Mouse (Mus musculus): ENCODE results near the gene Gm15517. TPM values are rescaled to one million over a fixed set of nuclear protein-coding genes. Genes with fewer than 3 reads are reported as not detected.

Gm15517 gene
- total and polyA plus RNA-seq, 3 experiments = not detected

GRCm38 (mm10) chr7:44262791-44263643, 1.8 kb downstream of the Gm15517 start:
- Histone ChIP-seq H3K79me2 (ENCODE audit: control insufficient read depth, insufficient read depth, low read length, poor library complexity) (no peaks in the 10 kb centered on the region), H3K27ac (ENCODE audit: control insufficient read depth, low read depth, low read length) (no peak overlapping the region), H3K9me3 (replicated peaks; ENCODE audit: insufficient read depth, low read length) (no peaks in the 10 kb centered on the region), H3K4me3 (ENCODE audit: control insufficient read depth in 1 of 2, insufficient read depth in 1 of 2, low read depth in 2 of 2, low read length in 2 of 2) (no peak overlapping the region), H3K9ac (ENCODE audit: control insufficient read depth, low read depth, low read length, poor library complexity, severe bottlenecking) (no peak overlapping the region), H3K4me1 (ENCODE audit: control insufficient read depth in 1 of 2, insufficient read depth in 2 of 2, low read length in 2 of 2) (no peaks in the 10 kb centered on the region), H3K36me3 (ENCODE audit: control insufficient read depth in 1 of 2, insufficient read depth in 2 of 2, low read length in 2 of 2) (no peaks in the 10 kb centered on the region), H3K27me3 (ENCODE audit: control insufficient read depth in 1 of 2, insufficient read depth in 2 of 2, low read length in 2 of 2) (no peaks in the 10 kb centered on the region)
- TF ChIP-seq SIN3A (IDR thresholded peaks at IDR 0.05; ENCODE audit: low read length) (peak; percentile 39; the same call in 1 of the 2 replicates), USF1 (IDR thresholded peaks at IDR 0.05; ENCODE audit: low read depth, low read length) (no peak), UBTF (IDR thresholded peaks at IDR 0.05; ENCODE audit: borderline replicate concordance, insufficient read depth, low read depth, low read length) (no peak), CHD1 (IDR thresholded peaks at IDR 0.05; ENCODE audit: low read depth, low read length) (no peak), MXI1 (IDR thresholded peaks at IDR 0.05; ENCODE audit: low read depth, low read length) (no peak), TCF12 (IDR thresholded peaks at IDR 0.05; ENCODE audit: low read depth, low read length) (no peak), RCOR1 (IDR thresholded peaks at IDR 0.05; ENCODE audit: low read depth, low read length) (0 out of 2 replicates have a peak, but pooled peaks have one; percentile 27), RAD21 (IDR thresholded peaks at IDR 0.05; ENCODE audit: low read depth, low read length) (peak; percentile 88), NELFE (IDR thresholded peaks at IDR 0.05; ENCODE audit: low read depth, low read length) (no peak), CTCF (IDR thresholded peaks at IDR 0.05 in 2 of 3, conservative IDR thresholded peaks at IDR 0.05 in 1 of 3; ENCODE audit: control insufficient read depth in 1 of 3, insufficient read depth in 1 of 3, low read depth in 2 of 3, low read length in 3 of 3, poor library complexity in 1 of 3, severe bottlenecking in 1 of 3) (peak; percentile 85 to 95 (median 92)), MAZ (IDR thresholded peaks at IDR 0.05; ENCODE audit: low read depth, low read length) (no peak), ZMIZ1 (IDR thresholded peaks at IDR 0.05; ENCODE audit: low read depth, low read length) (no peak), KAT2A (conservative IDR thresholded peaks at IDR 0.05; ENCODE audit: low read depth, low read length) (no peak), SMC3 (IDR thresholded peaks at IDR 0.05; ENCODE audit: low read depth, low read length) (peak; percentile 95), NRF1 (IDR thresholded peaks at IDR 0.05; ENCODE audit: insufficient read depth, low read depth, low read length, poor library complexity, severe bottlenecking) (no peak), JUND (IDR thresholded peaks at IDR 0.05; ENCODE audit: low read depth, low read length) (no peak), GATA1 (IDR thresholded peaks at IDR 0.05; ENCODE audit: low read depth, low read length) (no peak), TBP (IDR thresholded peaks at IDR 0.05; ENCODE audit: low read depth, low read length) (no peak), USF2 (IDR thresholded peaks at IDR 0.05; ENCODE audit: borderline replicate concordance in 1 of 2, insufficient read depth in 1 of 2, low read depth in 1 of 2, low read length in 2 of 2) (no peak), MAFK (IDR thresholded peaks at IDR 0.05; ENCODE audit: borderline replicate concordance, low read depth, low read length) (no peak), ZC3H11A (IDR thresholded peaks at IDR 0.05; ENCODE audit: low read depth, low read length) (peak; percentile 91), E2F4 (IDR thresholded peaks at IDR 0.05; ENCODE audit: borderline replicate concordance, low read depth, low read length) (no peak)
- peak; percentile 88 for DNase-seq (ENCODE audit: low read depth, low spot score)

All from MEL (cell line).